Mouse (Mus musculus) ovary, postnatal 14 days (tissue): Measurements from ENCODE around the gene Kctd12.
A peak's percentile ranks its signal among the peaks of the same experiment; 100 is the strongest.

ENCODE experiments used
- DNase-seq: peaks from one replicate; pipeline ENCODE4 v3.0.0; 2022; ENCODE audit warnings: low spot score

Kctd12 gene

DNA sequence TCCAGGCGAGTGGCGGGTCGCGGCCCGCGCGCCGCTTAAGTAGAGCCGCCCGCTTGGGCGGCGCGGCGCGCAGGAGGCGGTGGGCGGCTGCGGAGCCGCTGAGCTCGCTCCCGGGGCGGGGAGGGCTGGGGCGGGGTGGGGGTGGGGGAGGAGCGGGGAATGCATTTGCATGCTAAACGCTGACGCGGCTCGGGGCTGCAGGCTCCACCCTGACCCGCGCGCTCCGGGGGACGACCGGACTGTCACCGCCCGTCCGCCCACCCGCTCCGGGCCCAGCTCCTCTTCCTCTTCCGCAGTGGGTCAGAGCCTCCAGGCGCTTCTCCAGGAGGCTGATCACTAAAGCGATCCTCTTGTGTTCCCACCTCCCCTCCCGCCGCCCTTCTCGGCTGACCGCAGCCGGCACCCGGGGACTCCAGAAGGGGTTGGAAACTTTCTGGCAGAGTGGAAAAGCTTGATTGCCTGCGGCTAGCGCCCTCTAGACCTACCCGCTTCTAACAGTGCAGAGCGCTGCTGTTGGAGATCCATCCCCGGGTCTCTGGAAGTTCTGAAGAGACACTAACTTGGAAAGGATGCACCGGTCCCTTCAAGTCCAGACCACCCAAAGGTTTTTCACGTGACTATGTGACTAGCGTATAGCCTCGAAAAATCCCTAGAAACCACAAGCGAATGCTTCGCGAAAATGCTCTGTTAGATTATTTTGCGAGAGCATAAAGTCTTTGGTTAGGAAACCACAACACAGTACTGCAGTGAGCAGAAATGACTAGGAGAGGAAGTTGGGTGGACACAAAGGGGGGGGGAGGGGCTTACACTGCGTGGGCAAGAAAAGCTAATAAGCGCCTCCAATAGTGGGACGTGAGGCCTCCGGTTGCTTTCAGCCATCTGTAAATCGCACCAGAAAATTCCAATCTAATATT, at the start of gene Kctd12:
Kctd12 (minus strand) TSS at position 11 of the 914 bp plus-strand sequence.
- DNase-seq, result peak; percentile 73

DNA sequence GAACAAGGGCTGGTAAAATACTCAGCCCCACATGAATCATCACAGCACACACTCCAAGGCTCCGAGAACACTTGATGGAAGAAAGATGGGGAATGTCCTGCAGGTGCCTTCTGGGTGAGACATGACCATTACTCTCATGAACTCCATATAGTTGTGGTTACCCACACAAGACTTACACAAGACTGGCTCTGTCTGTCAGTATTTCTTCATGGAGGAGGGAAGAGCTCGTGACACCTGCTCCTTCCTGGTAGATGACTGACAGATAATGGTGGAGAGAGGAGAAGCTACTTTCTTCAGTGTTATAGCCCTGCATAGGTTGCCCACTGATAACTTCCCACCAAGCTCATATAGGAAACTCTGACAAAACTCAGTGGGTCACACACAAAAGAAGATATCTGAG, 46.8 kb upstream of the Kctd12 start:
- DNase-seq, result no peak

DNA sequence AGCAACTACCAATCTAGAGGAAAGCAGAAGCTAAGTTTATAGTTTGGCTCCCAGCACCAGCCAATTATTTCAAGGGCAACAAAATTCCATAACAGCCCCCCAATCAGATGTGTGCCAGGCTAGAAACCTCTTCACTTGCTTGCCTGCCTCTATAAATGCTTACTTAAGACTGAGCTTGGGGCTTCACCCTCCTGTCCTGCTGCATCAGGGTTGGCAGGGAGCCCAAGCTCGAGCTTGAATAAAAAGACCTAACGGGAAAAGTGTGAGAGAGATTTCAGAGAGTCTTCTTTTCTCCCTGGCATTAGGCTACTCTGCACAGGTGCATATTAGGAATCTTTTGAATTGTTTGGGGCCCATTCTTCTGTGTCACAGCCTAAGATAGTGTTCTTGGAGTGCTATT, 37.6 kb upstream of the Kctd12 start:
- no peak for DNase-seq

DNA sequence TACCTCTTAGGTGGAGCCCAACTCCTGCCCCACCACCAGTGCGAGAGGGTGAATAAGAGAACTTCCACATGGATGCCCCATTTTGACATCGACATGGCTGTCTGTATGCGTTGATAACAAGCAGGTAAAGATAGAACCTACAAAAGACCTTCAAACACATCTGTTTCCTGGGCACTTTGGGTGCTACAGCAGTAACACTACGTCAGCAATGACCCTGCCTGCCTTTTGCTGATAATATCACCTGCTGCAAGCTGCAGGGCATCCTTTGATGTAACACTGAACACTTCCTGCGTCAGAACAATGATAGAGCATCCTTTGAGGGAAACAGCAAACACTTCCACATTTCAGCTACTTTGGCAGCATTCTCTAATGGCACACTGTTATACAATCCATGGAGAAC, 34.6 kb upstream of the Kctd12 start:
- DNase-seq, result no peak

- peak; percentile 47 for DNase-seq
Observed at GRCm38 (mm10) chr14:103012563-103013150, 30.2 kb upstream of the Kctd12 start.

DNA sequence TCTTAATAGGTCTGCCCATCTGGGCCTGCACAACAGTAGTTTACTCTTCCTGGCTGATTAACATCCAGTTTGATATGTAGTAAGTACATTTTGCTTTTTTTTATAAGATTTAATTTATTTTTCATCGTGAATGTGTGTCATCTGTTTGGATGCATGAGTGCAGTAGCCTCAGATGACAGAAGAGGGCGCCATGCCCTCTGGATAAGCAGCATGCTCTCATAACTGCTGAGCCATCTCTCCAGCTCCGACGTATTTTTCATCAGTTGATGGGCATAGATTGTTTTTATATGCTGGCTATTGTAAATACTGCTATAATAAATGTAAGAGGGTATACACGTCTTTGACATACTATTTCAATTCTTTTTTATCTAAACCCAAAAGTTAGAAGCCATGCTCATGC, 29.3 kb upstream of the Kctd12 start:
- peak; percentile 5 for DNase-seq

- no peak for DNase-seq
Observed at GRCm38 (mm10) chr14:103007737-103008136, 25.3 kb upstream of the Kctd12 start.

DNA sequence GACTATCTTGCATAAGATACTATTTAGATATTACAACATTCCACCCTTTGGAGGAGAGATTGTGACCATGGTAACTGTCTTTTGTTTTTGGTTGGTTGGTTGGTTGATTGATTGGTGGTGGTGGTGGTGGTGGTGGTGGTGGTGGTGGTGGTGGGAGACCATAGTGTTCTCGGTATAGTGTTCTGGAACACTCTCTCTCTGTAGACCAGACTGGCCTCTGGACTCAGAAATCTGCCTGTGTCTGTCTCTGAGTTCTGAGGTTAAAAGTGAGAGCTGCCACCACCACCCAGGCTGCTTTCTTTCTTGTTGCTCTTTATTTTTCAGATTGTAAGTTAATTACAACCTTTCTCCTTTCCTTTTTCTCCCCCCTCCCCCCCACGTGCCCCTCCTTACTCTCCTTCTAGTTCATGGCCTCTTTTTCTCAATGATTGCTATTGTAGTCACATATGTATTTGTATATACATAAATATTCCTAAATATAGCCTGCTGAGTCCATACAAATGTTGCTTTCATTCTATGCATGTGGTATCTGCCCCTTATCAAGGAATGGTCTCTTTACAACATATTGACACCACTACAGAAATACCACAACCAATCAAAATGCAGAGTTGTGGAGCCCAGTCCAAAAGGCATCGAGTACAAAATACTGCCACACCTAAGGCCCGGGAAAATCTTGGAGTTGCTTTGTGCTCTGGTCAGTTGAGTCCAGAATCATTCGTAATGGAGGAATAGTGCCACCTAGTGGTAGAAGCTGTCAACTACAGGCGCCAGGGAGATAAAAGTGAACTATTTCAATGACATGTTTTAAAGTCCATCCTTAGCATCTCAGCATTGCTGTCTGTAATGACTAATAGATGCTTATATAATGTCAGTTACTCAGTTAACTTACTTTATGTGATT, 12.5 kb upstream of the Kctd12 start:
- DNase-seq, result peak; percentile 83

- no peak for DNase-seq
Observed at GRCm38 (mm10) chr14:102990765-102991164, 8.3 kb upstream of the Kctd12 start.

- DNase-seq, result no peak
Observed at GRCm38 (mm10) chr14:102989866-102990265, 7.4 kb upstream of the Kctd12 start.

GRCm38 (mm10) chr14:102989254-102989653, 6.8 kb upstream of the Kctd12 start:
- DNase-seq, result no peak

GRCm38 (mm10) chr14:102987626-102988025, 5.2 kb upstream of the Kctd12 start:
- DNase-seq, result no peak

DNA sequence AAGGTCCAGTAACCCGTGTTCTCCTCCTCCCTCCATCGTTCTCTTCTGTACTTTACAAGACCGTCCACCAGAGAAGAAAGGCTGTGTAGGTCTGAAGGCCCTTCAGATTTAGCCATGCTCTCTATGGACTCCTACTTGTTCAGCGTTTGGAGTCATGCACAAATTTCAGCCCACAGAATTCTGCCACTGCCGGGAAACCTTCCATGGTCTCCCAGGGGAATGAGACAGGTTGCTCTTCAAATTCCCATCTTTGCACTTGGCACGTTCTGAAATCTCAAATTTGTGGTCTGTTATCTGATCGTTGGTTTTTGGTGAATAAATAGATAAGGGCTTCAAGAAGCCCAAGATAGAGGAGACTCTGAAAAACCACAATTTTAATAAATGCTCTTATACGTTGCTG, 1.2 kb upstream of the Kctd12 start:
- no peak for DNase-seq

DNA sequence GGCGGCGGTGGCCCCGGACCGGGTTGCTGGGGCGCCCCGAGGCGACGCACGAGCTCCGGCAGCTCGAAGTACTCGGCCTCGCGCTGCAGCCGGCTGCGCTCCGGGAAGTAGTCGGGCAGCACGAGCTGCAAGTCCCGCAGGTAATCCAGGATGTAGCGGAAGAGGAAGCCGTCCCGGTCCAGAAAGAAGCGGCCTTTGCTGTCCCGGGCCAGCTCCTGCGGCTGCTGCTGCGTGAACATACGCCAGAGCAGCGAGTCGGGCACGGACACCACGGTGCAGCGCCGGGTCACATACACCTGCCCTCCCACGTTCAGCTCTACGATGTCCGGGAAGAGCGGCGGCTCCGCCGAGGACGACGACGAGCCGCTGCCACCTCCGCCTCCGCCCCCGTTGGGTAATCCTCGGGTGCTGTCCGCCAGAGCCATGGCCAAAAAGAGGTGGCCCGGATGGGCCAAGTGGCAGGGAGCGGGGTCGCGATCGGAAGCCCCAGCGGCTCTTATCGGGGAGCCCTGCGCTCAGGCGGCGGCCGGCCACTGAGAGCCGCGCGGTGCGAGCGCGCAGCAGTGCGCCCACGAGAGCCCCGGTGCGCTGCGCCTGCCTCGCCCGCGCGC, 316 bp downstream of the Kctd12 start:
- peak; percentile 52 for DNase-seq

DNA sequence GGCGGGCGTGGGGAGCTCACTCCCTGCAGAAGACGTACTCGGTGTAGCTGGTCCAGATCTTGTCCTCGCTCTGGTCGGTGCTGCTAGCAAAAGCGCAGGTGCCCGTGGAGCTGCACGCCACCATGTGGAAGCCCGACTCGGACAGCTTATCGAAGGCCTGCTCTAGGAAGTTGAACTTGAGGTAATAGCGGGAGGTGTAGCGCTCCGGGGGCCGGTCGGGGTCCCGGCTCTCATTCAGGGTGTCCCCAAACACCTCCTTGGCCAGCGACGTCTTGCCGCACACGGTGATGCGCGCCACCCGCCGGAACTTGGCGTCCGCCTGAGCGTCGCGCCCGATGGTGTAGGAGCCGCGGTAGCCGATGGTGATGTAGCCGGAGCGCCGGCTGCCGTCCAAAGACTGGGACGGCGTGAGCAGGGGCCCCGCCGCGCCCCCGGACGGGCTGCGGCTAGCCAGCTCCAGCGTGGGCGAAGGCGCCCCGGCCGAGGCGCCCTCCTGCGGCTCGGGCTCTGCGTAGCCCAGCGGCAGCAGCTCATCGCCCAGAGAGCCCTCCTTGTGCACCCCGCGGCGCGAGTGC, 909 bp downstream of the Kctd12 start:
- peak; percentile 42 for DNase-seq

- DNase-seq, result no peak
Observed at GRCm38 (mm10) chr14:102980986-102981385, 1.5 kb downstream of the Kctd12 start.

GRCm38 (mm10) chr14:102980481-102980880, 2.0 kb downstream of the Kctd12 start:
- DNase-seq, result peak; percentile 9

DNA sequence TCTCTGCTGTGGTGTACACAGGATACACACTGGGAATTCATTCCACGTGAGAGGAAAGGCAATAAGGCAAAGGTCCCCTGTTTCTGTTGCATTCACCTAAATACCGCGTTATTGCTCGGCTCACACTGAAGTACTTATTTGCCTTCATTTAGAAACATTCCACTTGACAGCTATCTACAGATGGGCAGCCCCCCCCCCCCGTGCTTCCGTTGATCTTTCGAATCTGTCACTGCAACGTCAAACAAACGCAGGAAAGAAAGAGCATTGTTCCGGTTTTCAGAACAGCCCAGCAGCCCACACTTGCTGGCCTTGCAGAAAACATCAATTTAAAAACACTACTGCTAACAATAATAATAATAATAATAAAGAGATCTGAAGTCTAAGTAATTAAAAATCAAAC, 2.6 kb downstream of the Kctd12 start:
- no peak for DNase-seq

- no peak for DNase-seq
Observed at GRCm38 (mm10) chr14:102975865-102976264, 6.6 kb downstream of the Kctd12 start.

- no peak for DNase-seq
Observed at GRCm38 (mm10) chr14:102968824-102969223, 13.6 kb downstream of the Kctd12 start.

DNA sequence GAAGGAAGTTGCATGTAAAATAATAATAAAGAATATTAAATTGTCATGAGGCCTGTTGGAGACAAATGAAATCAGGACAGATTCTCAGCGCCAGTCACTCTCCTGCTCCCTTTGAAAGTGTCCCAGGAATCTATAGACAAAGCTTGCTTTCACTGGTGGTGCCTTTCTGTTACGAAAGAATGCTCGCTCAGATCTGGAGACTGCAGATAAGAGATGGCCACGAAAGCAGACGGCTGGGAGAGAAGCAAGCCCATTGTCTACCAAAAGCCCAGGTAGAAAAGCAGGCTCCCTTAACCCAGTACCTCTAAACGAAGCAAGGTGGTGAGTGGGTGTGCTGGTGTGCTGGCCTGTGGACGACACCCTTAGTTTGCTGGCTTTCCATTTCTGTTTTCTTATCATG, 16.2 kb downstream of the Kctd12 start:
- no peak for DNase-seq

- no peak for DNase-seq
Observed at GRCm38 (mm10) chr14:102965841-102966240, 16.6 kb downstream of the Kctd12 start.
